Mouse (Mus musculus) CH12.LX (cell line): ENCODE measurements around the gene Ptprg.

Experiments used
- CHD2 ChIP-seq: IDR thresholded peaks from 2 replicates; pipeline ENCODE4 v1.6.1; 2011; ENCODE audit warnings: low read length, improper control_type of control experiment
- CTCF ChIP-seq, 2 experiments: IDR thresholded peaks in 1 of 2; conservative IDR thresholded peaks in 1 of 2; 2 replicates each; pipeline ENCODE4 v1.5.1; 2011 to 2012; ENCODE audit warnings: low read depth in 2 of 2, low read length in 2 of 2, improper control_type of control experiment in 1 of 2, inconsistent platforms in 1 of 2, mild to moderate bottlenecking in 1 of 2, moderate library complexity in 1 of 2
- HCFC1 ChIP-seq: IDR thresholded peaks from 2 replicates; pipeline ENCODE4 v1.6.1; 2012; ENCODE audit warnings: low read depth, mild to moderate bottlenecking, inconsistent platforms, low read length, improper control_type of control experiment
- NELFE ChIP-seq: IDR thresholded peaks from 2 replicates; pipeline ENCODE4 v1.6.1; 2011; ENCODE audit warnings: low read depth, low read length, improper control_type of control experiment
- POLR2A ChIP-seq: IDR thresholded peaks from 2 replicates; pipeline ENCODE4 v1.6.1; 2011; ENCODE audit warnings: low read depth, mild to moderate bottlenecking, improper control_type of control experiment, low read length
- TBP ChIP-seq: conservative IDR thresholded peaks from 2 replicates; pipeline ENCODE4 v1.6.1; 2011; ENCODE audit warnings: low read depth, low read length, improper control_type of control experiment
- USF2 ChIP-seq: conservative IDR thresholded peaks from 2 replicates; pipeline ENCODE4 v1.6.1; 2011; ENCODE audit warnings: low read depth, low read length, improper control_type of control experiment

DNA sequence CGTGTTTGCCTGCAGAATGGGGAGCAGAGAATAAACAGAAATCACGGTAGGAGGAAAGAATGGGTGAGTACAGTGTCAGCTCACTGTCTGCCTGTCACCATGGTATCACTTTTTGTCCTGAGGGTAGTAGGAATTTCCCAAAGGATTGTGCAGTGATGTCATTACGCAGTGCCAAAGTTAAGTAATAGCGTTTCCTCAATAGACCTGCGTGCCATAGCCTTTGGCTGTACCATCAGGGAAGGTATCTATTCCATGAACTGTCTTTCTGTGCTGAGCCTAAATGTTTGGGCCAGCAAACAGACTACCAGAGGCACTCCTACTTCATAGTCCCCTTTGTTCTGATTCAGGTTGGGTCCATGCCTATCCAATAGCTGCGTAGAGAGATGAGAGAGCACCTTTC, 223.2 kb downstream of the Ptprg start:
- TF ChIP-seq CTCF (conservative IDR thresholded peaks at IDR 0.05 in 1 of 2, IDR thresholded peaks at IDR 0.05 in 1 of 2; ENCODE audit: low read depth in 2 of 2, low read length in 2 of 2) (no peak), CHD2 (no peak), TBP (no peak), USF2 (no peak), HCFC1 (no peak), POLR2A (no peak), NELFE (no peak)
